Mouse (Mus musculus) neural tube, embryonic 10.5 days (tissue): ENCODE measurements around the gene Gm21970.

Experiments used
- DNase-seq: peaks from one replicate; pipeline ENCODE4 v3.0.0-alpha.2; 2017; ENCODE audit warnings: low spot score; ENCODE audit errors: extremely low spot score

Gene Gm21970

GRCm38 (mm10) chr16:91391421-91391820 lies at the start of gene Gm21970:
Gene Gm21970 (plus strand): TSS chr16:91391721.
- no peak for DNase-seq

- DNase-seq = no peak
Measured at GRCm38 (mm10) chr16:91346491-91346890, 45.0 kb upstream of the Gm21970 start.

DNA sequence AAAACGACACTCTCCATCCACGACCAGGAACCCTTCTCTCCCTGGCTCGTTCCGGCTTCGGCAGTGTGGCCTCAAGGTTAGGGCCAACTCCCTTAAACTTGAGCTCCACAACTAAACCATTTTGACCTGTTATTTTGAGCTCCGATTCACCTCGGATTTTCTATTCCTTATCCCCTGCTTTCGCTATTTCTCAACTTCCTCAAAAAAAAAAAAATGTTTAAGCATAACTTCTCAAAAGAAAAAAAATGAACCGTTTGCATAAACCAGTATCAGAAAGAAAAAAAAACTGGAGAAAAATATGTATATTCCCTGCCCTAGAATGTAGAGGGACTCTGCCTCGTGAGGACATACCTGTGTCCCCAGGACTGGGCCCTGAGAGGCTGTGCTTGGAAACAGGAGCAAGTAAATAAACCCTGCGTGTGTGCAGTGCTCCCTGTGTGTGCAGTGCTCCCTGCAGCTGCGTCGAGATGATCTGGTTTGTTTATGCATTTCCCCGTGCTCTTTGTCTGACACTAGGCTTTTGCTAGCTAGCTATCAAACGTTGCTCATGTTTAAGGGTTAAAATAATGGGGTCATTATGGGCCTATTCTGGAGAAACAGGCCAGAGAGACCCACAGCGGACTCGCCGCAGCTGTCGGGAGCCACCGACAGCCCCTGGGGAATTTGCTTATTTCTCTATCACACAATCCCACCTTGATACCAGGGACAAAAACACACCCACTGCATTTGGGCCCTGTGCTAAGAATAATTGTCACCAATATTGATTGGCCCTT lies 43.8 kb upstream of the Gm21970 start:
- DNase-seq = no peak

DNA sequence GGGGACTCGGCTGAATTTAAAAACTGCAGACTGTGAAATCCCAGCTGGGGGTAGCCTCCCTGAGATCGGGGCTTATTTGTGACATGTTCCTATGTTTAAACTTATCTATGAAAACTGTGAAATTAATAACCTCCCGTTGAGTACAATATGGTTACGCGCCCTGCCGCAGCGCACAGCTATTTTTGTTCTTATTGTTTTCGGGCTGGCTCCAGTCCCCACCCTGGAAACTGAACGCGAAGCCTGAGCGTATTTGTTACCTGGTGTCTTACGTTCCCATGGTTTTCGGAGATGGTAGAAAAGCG lies 43.3 kb upstream of the Gm21970 start:
- DNase-seq = no peak

DNA sequence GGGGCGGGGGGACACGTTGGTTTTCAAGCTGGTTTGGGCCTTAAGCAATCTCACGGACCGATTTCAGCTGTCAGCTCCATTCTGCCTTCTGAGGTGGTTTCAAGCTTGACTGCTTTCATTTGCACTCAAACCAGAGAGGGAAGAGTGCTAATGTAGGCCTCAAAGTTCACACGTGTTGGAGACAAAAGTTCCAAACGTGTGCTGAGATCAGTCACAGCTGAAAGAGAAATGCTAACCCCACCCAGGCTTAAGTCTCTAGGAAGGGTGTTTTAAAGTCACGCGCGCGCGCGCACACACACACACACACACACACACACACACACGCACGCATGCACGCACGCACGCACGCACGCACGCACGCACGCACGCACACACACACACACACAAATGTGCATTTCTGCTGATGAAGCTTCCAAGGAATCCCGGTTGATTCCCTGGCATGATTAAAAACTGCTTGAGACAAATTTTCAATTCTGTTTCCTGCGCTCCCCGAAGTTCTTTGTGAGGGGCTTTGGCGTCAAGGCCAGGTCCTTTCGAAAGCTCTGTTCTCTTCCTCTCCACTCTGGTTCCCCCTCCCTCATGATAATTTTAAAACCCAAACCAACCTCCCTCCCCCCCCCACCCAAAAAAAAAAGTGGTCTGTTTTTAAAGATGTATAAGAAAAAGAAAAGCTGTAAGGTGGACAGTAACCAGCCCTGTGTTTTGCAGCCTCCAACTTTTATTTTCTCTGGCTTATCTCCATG lies 42.8 kb upstream of the Gm21970 start:
- DNase-seq = no peak

DNA sequence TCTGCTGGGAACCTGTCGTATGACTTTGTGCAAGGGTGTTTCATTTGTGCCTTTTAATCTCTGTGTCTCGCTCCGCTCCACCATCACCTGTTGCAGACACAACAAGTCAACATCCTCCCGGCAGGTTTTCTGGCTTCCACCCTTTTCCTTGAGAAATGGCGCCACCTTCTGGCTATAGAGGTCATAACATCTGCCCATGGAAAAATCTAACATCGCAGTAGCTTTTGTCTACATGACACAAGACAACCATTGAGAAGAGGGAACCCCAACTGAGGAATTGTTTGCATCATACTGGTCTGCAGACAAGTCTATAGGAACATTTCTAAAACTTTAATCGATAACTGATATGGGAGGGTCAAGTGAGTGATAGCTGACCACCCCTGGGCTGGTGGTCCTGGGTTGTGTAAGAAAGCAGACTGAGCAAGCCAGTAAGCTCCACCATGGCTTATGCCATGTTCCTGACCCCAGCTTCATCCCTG lies 39.4 kb upstream of the Gm21970 start:
- DNase-seq = peak; percentile 85

GRCm38 (mm10) chr16:91352749-91353148 lies 38.8 kb upstream of the Gm21970 start:
- no peak for DNase-seq

DNA sequence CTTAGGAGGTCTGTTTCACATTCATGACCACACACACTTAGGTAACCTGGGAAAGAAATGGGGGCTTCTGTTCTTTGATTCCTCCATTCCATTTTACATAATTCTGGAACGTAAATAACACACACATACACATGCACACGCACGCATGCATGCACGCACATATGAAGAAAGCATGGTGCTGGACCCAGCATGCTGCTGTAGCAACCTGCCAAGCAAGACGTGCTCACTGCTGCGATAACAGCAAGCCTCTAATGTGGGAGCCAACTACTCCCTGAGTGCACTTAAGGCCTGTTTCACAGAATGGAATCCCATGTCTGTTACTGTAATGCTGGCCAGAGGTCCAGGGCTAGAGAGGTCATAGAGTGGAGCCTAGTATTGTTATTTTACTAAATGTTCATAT lies 38.3 kb upstream of the Gm21970 start:
- DNase-seq = no peak

DNA sequence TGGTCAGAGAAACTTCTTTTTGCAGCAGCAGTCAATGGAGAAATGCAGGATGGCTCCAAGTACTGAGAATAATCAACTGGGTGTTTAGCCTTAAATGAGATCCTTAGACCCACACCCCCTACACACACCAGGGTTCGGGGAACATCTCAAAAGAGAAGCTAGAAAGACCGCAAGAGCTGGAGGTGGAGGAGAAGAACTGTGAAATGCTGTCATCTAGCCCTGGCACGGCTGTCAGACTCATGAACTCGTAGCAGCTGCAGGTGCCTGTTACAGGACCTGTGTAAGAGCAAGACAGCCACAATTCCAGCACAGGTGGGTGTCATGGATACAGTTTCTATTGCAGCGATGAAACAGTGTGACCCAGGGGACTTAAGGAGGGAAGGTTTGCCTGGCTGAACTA lies 37.9 kb upstream of the Gm21970 start:
- no peak for DNase-seq

GRCm38 (mm10) chr16:91354599-91354998 lies 36.9 kb upstream of the Gm21970 start:
- DNase-seq = no peak

- DNase-seq = no peak
Measured at GRCm38 (mm10) chr16:91355160-91355559, 36.4 kb upstream of the Gm21970 start.

DNA sequence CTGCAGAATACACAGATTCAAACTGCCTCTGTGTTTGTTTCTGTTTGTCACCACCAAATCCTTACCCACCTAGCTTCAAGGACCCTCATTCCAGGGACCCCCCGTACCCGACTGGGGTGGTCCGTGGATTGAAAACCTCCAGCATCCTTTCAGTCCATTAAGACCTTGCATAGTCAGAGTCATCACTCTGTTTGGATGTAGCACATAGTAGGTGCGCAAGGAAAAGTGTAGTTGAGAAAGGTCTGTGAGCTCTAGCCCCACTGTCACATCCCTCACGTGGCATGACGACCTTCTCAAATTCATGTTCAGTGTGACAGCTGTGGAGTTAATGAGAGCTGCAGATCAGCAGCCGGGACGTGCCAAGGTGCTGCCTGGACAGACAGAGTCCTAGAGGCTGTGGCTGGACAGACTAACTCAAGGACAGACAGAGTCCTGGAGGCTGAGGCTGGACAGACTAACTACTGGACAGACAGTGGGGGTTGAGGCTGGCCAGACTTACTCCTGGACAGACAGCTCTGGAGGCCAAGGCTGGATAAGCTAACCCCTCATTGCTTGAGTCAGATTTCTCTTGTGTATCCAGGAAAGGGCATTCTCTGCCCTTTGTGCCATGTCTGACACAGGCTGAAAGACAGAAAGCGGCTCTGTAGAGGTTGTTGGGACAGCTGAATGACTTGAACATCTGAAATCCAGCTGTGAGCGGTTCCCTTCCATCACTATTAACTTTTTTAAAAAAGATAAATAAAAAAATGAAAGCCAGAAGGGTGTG lies 34.6 kb upstream of the Gm21970 start:
- no peak for DNase-seq

DNA sequence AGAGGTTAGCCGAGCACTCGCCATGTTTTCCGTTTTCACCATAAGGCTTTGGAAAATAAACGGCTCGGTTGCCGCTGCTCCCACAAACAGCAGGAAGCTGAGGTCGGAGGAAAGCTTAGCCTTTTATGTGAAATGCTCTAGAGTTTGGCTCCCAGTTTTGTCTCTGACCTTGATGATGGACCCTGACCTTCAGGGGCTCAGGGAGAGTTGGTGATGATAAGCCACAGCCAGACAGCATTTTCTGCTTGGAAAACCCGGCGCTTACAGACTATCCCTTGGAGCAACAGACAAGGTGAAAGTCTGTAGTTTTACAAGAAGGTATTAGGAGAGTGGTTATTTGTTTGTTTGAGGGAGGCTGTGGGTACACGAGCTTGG lies 34.0 kb upstream of the Gm21970 start:
- no peak for DNase-seq

DNA sequence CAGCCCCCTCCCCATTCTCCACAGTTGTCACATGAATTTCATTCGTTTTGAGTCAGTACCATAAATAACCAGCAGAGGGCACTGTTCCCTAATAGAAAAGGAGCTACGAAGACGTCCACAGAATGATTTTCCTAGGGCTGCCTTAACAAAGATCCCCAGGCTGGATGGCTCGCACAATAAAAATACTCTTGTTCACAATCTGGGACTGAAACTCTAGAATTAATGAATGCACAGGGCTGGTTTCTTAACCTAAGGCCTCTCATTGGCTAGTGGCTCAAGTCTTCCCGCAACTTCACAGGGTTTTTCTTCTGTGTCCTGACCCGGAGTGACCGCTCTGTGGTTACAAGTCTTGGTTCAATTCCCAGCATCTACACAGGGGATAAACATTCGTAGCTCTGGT lies 33.0 kb upstream of the Gm21970 start:
- peak; percentile 42 for DNase-seq

GRCm38 (mm10) chr16:91359531-91359930 lies 32.0 kb upstream of the Gm21970 start:
- DNase-seq = no peak

- no peak for DNase-seq
Measured at GRCm38 (mm10) chr16:91360162-91360561, 31.4 kb upstream of the Gm21970 start.

DNA sequence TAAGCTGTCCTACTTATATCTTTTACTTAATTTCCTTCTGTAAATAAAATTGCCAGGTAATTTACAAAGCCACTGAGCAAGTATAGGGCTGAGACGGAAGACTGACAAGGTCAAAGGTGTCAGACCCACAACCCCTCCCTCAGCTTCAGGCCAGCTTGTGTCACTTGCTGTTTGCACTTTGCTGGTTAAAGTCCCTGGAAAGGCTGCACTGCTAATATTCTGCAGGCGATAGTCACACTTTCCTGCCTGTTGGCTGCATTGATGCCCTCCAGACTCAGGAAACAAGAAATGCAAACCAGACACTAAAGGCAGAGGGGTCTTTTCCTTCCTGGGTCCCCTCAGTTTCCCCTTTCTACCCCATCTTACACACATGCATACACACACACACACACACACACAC lies 29.5 kb upstream of the Gm21970 start:
- no peak for DNase-seq

DNA sequence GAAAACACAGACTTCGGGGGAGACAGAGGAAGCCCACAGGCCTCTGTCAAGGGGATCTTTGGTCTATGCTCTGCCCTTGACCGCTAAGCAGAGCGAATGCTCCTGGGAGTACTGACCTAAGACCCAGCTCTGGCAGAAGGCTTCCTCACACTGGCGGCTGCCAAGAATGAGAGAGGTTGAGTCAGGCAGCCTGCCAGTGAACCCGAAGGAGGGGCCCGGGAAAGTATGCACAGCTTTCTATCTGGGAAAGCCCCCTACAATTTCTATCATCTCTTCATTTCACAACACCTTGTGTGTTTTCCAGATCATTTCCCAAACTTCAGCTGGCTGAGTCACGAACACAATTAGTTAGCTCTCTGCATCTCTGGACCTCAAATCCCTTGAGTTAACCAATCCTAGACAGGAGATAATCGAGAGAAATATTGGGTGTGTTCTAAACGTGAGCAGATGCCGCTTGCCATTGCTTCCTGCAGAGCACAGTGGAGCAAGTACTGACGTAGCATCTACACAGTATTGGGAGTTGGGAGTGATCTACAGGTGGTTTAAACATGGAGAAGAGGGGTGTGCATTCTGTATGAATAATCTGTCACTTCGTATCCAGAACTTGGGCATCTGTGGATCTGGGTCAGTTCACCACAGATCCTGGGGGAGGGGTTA lies 28.8 kb upstream of the Gm21970 start:
- no peak for DNase-seq

GRCm38 (mm10) chr16:91363483-91363882 lies 28.0 kb upstream of the Gm21970 start:
- no peak for DNase-seq

DNA sequence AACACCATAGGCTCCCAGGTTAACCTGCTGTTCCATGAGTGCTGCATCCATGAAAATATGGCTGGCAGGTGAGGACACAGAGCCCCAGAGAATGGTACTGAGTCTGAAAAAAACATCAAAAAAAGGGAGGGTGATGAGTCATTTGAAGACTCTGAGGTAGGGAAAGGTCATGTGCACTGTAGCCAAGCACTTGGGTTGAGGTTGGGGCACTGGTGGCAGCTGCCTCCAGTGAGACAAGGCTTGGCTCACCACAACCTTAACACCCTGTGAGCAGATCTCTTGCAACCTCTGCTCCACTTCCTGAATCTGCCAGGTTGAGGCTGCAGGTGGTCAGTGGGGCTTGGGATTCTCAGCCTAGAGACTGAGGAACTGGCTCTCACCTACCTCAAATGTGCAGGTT lies 25.0 kb upstream of the Gm21970 start:
- no peak for DNase-seq

- no peak for DNase-seq
Measured at GRCm38 (mm10) chr16:91367066-91367465, 24.5 kb upstream of the Gm21970 start.
